Mouse (Mus musculus) neural tube, embryonic 14.5 days (tissue): ENCODE results near the gene Cd300lf. TPM values are rescaled to one million over a fixed set of nuclear protein-coding genes. Genes with fewer than 3 reads are reported as not detected.
A peak's percentile ranks its signal among the peaks of the same experiment; 100 is the strongest.

Source experiments
- ATAC-seq: fragments of 200-750 bp; cut with Nextera tagmentation; 2 replicates; pipeline ENCODE4 v1.8.0; 2017; ENCODE audit warnings: low read depth, mild to moderate bottlenecking, moderate TSS enrichment, moderate library complexity
- H3K27ac ChIP-seq: fragments of 300-500 bp; sonication (generic); 2 replicates; pipeline ENCODE4 v1.5.1; 2014; ENCODE audit warnings: low read depth, mild to moderate bottlenecking, control low read depth, low read length, moderate library complexity, mixed read lengths
- H3K27me3 ChIP-seq: fragments of 300-500 bp; sonication (generic); 2 replicates; pipeline ENCODE4 v1.6.1; 2014; ENCODE audit warnings: low read length; ENCODE audit not compliant: control insufficient read depth, insufficient read depth
- H3K36me3 ChIP-seq: fragments of 300-500 bp; sonication (generic); 2 replicates; pipeline ENCODE4 v1.6.1; 2014; ENCODE audit warnings: low read length, mixed read lengths; ENCODE audit not compliant: control insufficient read depth, insufficient read depth
- H3K4me1 ChIP-seq: fragments of 300-500 bp; sonication (generic); 2 replicates; pipeline ENCODE4 v1.6.1; 2014; ENCODE audit warnings: low read length; ENCODE audit not compliant: control insufficient read depth, insufficient read depth
- H3K4me2 ChIP-seq: fragments of 300-500 bp; sonication (generic); 2 replicates; pipeline ENCODE4 v1.6.1; 2014; ENCODE audit warnings: mild to moderate bottlenecking, low read depth, low read length, control low read depth
- H3K4me3 ChIP-seq: fragments of 300-500 bp; sonication (generic); 2 replicates; pipeline ENCODE4 v1.5.1; 2014; ENCODE audit warnings: low read depth, low read length, control low read depth, mixed read lengths
- H3K9ac ChIP-seq: fragments of 300-500 bp; sonication (generic); replicated peaks from 2 replicates; pipeline ENCODE4 v1.6.1; 2014; ENCODE audit warnings: low read depth, mild to moderate bottlenecking, control low read depth, low read length, mixed read lengths
- H3K9me3 ChIP-seq: fragments of 300-500 bp; sonication (generic); 2 replicates; pipeline ENCODE4 v1.6.1; 2016; ENCODE audit warnings: low read length; ENCODE audit not compliant: control insufficient read depth
- WGBS: fragments of 180-500 bp; shearing (Covaris S2); extraction: QIAGEN DNeasy Blood & Tissue Kit; methylation state at CpG from one replicate; pipeline ENCODE4 v1.1.7; 2014; 5-methylcytosine and 5-hydroxymethylcytosine counted together
- polyA plus RNA-seq: library from polyadenylated mRNA; unstranded; fragments of >200 nt; fragmentation: Nextera tagmentation; extraction: Ambion mirVana; gene quantifications from 2 replicates; pipeline ENCODE4 v1.2.1, GENCODE M21; 2014

The Cd300lf gene
- polyA plus RNA-seq, 1 experiment from 2014 or later, result 0.11 TPM

DNA sequence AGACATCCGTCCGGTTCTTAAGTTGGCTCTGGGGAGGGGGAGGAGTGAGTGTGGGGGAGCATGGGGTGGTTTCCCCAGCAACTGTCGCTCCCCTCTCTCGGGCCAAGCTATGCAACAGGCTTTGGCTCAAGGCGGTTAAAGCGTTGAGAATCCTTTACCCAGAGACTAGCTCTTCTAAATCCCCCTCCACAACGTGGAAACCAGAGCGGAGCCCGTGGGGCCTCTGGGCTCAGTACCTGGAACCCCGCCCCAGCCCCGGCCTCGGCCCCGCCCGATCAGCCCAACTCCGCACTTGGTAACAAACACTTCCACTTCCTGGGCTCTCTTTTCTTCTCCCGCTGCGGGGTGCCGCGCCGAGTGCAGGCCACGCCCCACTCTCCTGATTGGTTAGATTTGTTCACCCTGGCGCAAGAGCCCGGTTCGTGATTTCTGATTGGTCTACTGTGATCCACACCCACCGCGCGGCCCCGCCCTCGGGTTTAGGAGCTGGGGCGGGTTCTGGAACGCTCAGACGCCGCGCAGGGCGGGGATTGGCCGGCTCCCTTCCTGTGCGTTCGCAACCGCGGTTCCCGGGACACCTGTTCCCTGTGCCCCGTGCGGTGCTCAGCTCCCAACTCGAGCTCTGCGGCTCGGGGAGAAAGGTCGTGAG is 29.2 kb upstream of the Cd300lf start, which contains the start of gene Slc9a3r1:
Gene Slc9a3r1 (plus strand): TSS at position 510 of the 649 bp plus-strand sequence.
- H3K27ac ChIP-seq, result peak within 1 kb of the TSS; percentile 28; the same call in 1 of the 2 replicates
- 0% methylated on average over 45 of the region's 47 CpGs for WGBS
- peaks cover 11% of the 10 kb centered on the region for H3K27me3 ChIP-seq
- no peaks in the 10 kb centered on the region for H3K9me3 ChIP-seq
- H3K4me1 ChIP-seq, result peaks cover 18% of the 10 kb centered on the region
- H3K9ac ChIP-seq, result peak within 1 kb of the TSS; percentile 54
- peak within 1 kb of the TSS; percentile 62 for H3K4me2 ChIP-seq
- H3K36me3 ChIP-seq, result no peaks in the 10 kb centered on the region
- ATAC-seq, result peak; percentile 89
- peak within 1 kb of the TSS; percentile 59 for H3K4me3 ChIP-seq

DNA sequence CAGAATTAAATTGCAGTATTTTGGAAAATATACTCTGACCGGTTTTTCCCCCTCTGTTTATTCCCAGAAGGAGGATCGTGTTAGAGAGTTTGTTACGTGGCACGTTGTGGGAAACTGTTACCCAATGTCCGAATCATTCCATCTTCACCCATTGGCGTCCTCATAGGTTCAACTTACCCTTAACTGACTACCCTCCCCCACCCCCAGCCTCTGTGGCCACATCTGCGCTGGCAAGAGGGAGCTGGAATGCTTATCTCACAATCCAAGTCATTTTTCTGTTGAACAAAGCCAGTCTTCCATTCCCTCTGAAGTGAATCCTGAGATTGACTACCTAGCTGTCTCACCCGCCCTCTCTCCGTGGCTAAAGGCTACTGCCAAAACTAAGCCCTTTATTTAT is 28.4 kb upstream of the Cd300lf start:
- H3K27me3 ChIP-seq, result peaks cover 11% of the 10 kb centered on the region
- peak overlapping the region; percentile 62; the same call in 1 of the 2 replicates for H3K4me2 ChIP-seq
- no peak overlapping the region for H3K27ac ChIP-seq
- no peak for ATAC-seq
- no peaks in the 10 kb centered on the region for H3K9me3 ChIP-seq
- H3K36me3 ChIP-seq, result no peaks in the 10 kb centered on the region
- H3K4me1 ChIP-seq, result peaks cover 18% of the 10 kb centered on the region
- 33% methylated on average over 9 of the region's 9 CpGs for WGBS
- peak overlapping the region; percentile 59; the same call in 1 of the 2 replicates for H3K4me3 ChIP-seq
- no peak overlapping the region for H3K9ac ChIP-seq

DNA sequence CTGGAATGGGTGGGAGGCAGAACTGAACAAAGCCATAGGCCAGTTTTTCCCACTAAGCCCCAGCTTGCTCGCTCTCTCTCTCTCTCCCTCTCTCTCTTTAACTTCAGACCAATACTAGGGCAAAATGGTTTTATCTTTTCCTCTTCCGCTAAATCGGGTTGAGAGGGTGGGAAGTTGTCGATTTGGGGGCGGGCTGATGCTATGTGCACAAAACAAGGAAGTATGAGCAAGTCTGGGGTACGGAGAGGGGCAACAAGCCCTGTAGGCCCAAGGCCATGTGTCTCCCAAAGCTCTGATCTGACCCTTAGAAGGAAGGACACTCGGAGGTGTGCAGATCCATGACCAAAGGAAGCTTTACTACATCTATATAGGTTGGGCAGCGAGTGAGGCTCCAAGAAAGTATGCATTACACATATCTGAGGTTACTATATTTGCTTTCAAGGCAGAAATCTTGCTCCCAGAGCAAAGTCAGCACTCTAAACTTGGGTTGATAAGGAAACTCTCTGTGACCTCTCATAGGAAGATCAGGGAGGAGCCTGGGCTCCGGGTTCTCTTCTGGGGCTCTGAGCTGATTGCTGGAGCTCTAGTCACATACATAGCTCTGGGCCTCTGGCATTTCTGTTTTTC is 27.9 kb upstream of the Cd300lf start:
- Histone ChIP-seq H3K4me2 (no peak overlapping the region), H3K9ac (no peak overlapping the region), H3K27me3 (peaks cover 11% of the 10 kb centered on the region), H3K4me1 (peaks cover 18% of the 10 kb centered on the region), H3K4me3 (no peak overlapping the region), H3K9me3 (no peaks in the 10 kb centered on the region), H3K27ac (no peak overlapping the region), H3K36me3 (no peaks in the 10 kb centered on the region)
- 71% methylated on average over 9 of the region's 9 CpGs for WGBS
- ATAC-seq, result no peak

GRCm38 (mm10) chr11:115160883-115161577 is 27.2 kb upstream of the Cd300lf start:
- no peak for ATAC-seq
- H3K4me2 ChIP-seq, result no peak overlapping the region
- H3K9me3 ChIP-seq, result no peaks in the 10 kb centered on the region
- H3K4me1 ChIP-seq, result peaks cover 18% of the 10 kb centered on the region
- H3K27me3 ChIP-seq, result peaks cover 11% of the 10 kb centered on the region
- H3K9ac ChIP-seq, result no peak overlapping the region
- 36% methylated on average over 10 of the region's 10 CpGs for WGBS
- H3K36me3 ChIP-seq, result no peaks in the 10 kb centered on the region
- H3K4me3 ChIP-seq, result no peak overlapping the region
- no peak overlapping the region for H3K27ac ChIP-seq

- Histone ChIP-seq H3K27me3 (peaks cover 11% of the 10 kb centered on the region), H3K27ac (no peak overlapping the region), H3K9me3 (no peaks in the 10 kb centered on the region), H3K9ac (no peak overlapping the region), H3K4me2 (no peak overlapping the region), H3K36me3 (no peaks in the 10 kb centered on the region), H3K4me1 (peaks cover 18% of the 10 kb centered on the region), H3K4me3 (no peak overlapping the region)
- no peak for ATAC-seq
- WGBS, result 48% methylated on average over 11 of the region's 11 CpGs
These were observed 26.4 kb upstream of the Cd300lf start for GRCm38 (mm10) chr11:115160016-115160797.

DNA sequence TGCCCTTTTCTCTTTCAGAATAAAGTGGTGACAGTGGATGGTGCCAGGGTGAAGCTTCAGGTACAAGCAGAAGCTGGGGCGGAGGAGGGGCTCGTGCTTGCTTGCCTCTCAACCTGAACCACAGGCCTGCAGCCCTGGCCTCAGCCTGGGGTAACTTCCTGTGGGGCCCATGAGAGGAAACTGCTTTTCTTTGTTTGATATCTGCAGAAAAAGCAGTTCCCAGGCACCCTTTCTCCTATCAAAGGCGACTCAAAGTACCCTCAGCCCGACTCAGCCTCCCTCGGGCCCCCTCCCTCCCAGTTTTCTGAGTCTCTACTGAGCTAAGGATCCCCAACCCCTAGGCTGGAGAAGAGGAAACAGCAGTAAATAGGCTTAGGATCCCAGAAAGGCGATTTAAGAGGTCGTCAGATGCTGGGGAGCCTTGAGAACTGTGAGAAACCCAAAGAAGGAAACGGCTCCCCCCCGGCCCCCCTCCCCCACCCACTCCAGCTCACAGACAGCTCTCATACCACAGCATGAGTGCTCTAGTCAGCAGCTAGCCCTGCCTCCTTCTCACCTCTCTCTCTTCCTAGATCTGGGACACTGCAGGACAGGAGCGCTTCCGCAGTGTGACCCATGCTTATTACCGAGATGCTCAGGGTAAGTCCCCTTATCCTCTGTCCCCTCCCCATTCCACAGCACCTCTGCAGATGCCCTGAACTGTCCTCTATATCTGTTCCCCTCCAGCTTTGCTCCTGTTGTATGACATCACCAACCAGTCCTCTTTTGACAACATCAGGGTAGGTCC is 24.3 kb upstream of the Cd300lf start:
- WGBS, result 38% methylated on average over 12 of the region's 12 CpGs
- Histone ChIP-seq H3K27ac (no peak overlapping the region), H3K9ac (no peak overlapping the region), H3K4me2 (no peak overlapping the region), H3K36me3 (no peaks in the 10 kb centered on the region), H3K4me1 (peaks cover 6% of the 10 kb centered on the region; the same call in 1 of the 2 replicates), H3K9me3 (no peaks in the 10 kb centered on the region), H3K4me3 (no peak overlapping the region), H3K27me3 (peaks cover 15% of the 10 kb centered on the region)
- no peak for ATAC-seq

DNA sequence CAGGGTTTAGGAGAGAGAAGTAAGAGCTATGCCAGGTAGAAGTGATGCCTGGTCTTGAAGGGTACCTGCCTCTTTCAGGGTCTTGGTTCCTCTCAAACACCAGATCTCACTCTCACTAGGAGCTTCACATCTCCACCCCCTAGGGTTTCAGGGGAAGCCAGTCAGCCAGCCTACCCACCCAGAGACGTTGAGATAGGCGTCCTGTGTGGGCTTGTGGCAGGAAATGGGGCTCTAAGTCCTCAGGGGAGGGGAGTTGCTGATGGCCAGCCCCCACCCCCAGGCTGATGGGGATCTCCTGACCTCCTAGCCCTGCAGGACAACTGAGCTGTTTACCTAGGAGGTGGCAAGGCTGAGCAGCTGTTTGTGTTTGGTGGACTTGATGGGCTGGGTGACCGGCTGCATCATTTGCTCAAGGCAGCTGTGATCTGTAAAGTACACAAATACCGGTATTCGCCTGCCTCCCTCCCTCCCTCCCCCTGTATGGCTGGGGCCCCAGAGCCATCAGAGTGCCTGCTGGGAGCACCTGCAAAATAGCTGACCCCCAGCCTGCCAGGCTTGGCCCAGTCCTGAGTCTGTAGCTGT is 21.4 kb upstream of the Cd300lf start:
- Histone ChIP-seq H3K9me3 (no peaks in the 10 kb centered on the region), H3K4me1 (peaks cover 11% of the 10 kb centered on the region; the same call in 1 of the 2 replicates), H3K4me3 (no peak overlapping the region), H3K36me3 (no peaks in the 10 kb centered on the region), H3K27me3 (peaks cover 14% of the 10 kb centered on the region), H3K27ac (no peak overlapping the region), H3K9ac (no peak overlapping the region), H3K4me2 (no peak overlapping the region)
- ATAC-seq, result no peak
- 3% methylated on average over 5 of the region's 5 CpGs for WGBS
